Mouse (Mus musculus): Measurements from ENCODE around the gene Gm42878. TPM values are rescaled to one million over a fixed set of nuclear protein-coding genes. Genes with fewer than 3 reads are reported as not detected.

Gm42878 gene
- polyA plus RNA-seq, 1 experiment from 2014 or later = not detected

GRCm38 (mm10) chr5:121589928-121590327 lies 44.6 kb upstream of the Gm42878 start:
- no peaks in the 10 kb centered on the region for H3K4me1 ChIP-seq (ENCODE audit: control insufficient read depth, insufficient read depth, low read length)
- H3K9me3 ChIP-seq (replicated peaks; ENCODE audit: control insufficient read depth, low read length) = no peaks in the 10 kb centered on the region
- no peak overlapping the region for H3K4me2 ChIP-seq (ENCODE audit: low read depth, low read length)
- H3K9ac ChIP-seq (replicated peaks; ENCODE audit: low read length) = no peak overlapping the region
- WGBS = 84% methylated on average over 6 of the region's 6 CpGs
- DNase-seq (ENCODE audit: low spot score) (no peak), ATAC-seq (replicated peaks; ENCODE audit: insufficient number of reproducible peaks, low FRiP score, low TSS enrichment, low read depth) (no peak)
- no peak overlapping the region for H3K4me3 ChIP-seq (ENCODE audit: low read depth, low read length)
- H3K36me3 ChIP-seq (replicated peaks; ENCODE audit: control insufficient read depth, insufficient read depth, low read depth, low read length) = no peaks in the 10 kb centered on the region
- H3K27me3 ChIP-seq (ENCODE audit: control insufficient read depth, insufficient read depth, low read length) = no peaks in the 10 kb centered on the region
- H3K27ac ChIP-seq (replicated peaks; ENCODE audit: low read depth, low read length) = no peak overlapping the region

- H3K27ac ChIP-seq (replicated peaks; ENCODE audit: low read depth, low read length) = no peak overlapping the region
- H3K4me2 ChIP-seq (ENCODE audit: low read depth, low read length) = no peak overlapping the region
- H3K4me3 ChIP-seq (ENCODE audit: low read depth, low read length) = no peak overlapping the region
- no peaks in the 10 kb centered on the region for H3K27me3 ChIP-seq (ENCODE audit: control insufficient read depth, insufficient read depth, low read length)
- no peaks in the 10 kb centered on the region for H3K36me3 ChIP-seq (replicated peaks; ENCODE audit: control insufficient read depth, insufficient read depth, low read depth, low read length)
- WGBS = 71% methylated on average over 6 of the region's 6 CpGs
- no peak overlapping the region for H3K9ac ChIP-seq (replicated peaks; ENCODE audit: low read length)
- no peaks in the 10 kb centered on the region for H3K9me3 ChIP-seq (replicated peaks; ENCODE audit: control insufficient read depth, low read length)
- H3K4me1 ChIP-seq (ENCODE audit: control insufficient read depth, insufficient read depth, low read length) = no peaks in the 10 kb centered on the region; the same call in 1 of the 2 replicates
- no peak for ATAC-seq (replicated peaks; ENCODE audit: insufficient number of reproducible peaks, low FRiP score, low TSS enrichment, low read depth)
- no peak for DNase-seq (ENCODE audit: low spot score)
These were observed 41.2 kb upstream of the Gm42878 start for GRCm38 (mm10) chr5:121586400-121587039.

GRCm38 (mm10) chr5:121585699-121586098 lies 40.4 kb upstream of the Gm42878 start:
- DNase-seq (ENCODE audit: low spot score) (no peak), ATAC-seq (replicated peaks; ENCODE audit: insufficient number of reproducible peaks, low FRiP score, low TSS enrichment, low read depth) (no peak)
- no peaks in the 10 kb centered on the region for H3K9me3 ChIP-seq (replicated peaks; ENCODE audit: control insufficient read depth, low read length)
- no peak overlapping the region for H3K4me2 ChIP-seq (ENCODE audit: low read depth, low read length)
- no peak overlapping the region for H3K27ac ChIP-seq (replicated peaks; ENCODE audit: low read depth, low read length)
- H3K4me1 ChIP-seq (ENCODE audit: control insufficient read depth, insufficient read depth, low read length) = no peaks in the 10 kb centered on the region; the same call in 1 of the 2 replicates
- no peaks in the 10 kb centered on the region for H3K36me3 ChIP-seq (replicated peaks; ENCODE audit: control insufficient read depth, insufficient read depth, low read depth, low read length)
- no peak overlapping the region for H3K9ac ChIP-seq (replicated peaks; ENCODE audit: low read length)
- no peak overlapping the region for H3K4me3 ChIP-seq (ENCODE audit: low read depth, low read length)
- 79% methylated on average over 5 of the region's 5 CpGs for WGBS
- no peaks in the 10 kb centered on the region for H3K27me3 ChIP-seq (ENCODE audit: control insufficient read depth, insufficient read depth, low read length)

- DNase-seq (ENCODE audit: low spot score) (no peak), ATAC-seq (replicated peaks; ENCODE audit: insufficient number of reproducible peaks, low FRiP score, low TSS enrichment, low read depth) (no peak)
- H3K36me3 ChIP-seq (replicated peaks; ENCODE audit: control insufficient read depth, insufficient read depth, low read depth, low read length) = no peaks in the 10 kb centered on the region
- H3K4me2 ChIP-seq (ENCODE audit: low read depth, low read length) = no peak overlapping the region
- WGBS = 93% methylated on average over 10 of the region's 10 CpGs
- H3K9me3 ChIP-seq (replicated peaks; ENCODE audit: control insufficient read depth, low read length) = no peaks in the 10 kb centered on the region
- no peak overlapping the region for H3K4me3 ChIP-seq (ENCODE audit: low read depth, low read length)
- H3K9ac ChIP-seq (replicated peaks; ENCODE audit: low read length) = no peak overlapping the region
- no peaks in the 10 kb centered on the region; the same call in 1 of the 2 replicates for H3K4me1 ChIP-seq (ENCODE audit: control insufficient read depth, insufficient read depth, low read length)
- no peak overlapping the region for H3K27ac ChIP-seq (replicated peaks; ENCODE audit: low read depth, low read length)
- no peaks in the 10 kb centered on the region for H3K27me3 ChIP-seq (ENCODE audit: control insufficient read depth, insufficient read depth, low read length)
These were observed 39.7 kb upstream of the Gm42878 start for GRCm38 (mm10) chr5:121585005-121585404.

GRCm38 (mm10) chr5:121583765-121584501 lies 38.7 kb upstream of the Gm42878 start:
- no peak for ATAC-seq (replicated peaks; ENCODE audit: insufficient number of reproducible peaks, low FRiP score, low TSS enrichment, low read depth)

GRCm38 (mm10) chr5:121581945-121582344 lies 36.7 kb upstream of the Gm42878 start:
- ATAC-seq (replicated peaks; ENCODE audit: insufficient number of reproducible peaks, low FRiP score, low TSS enrichment, low read depth) = no peak
- no peak overlapping the region for H3K9ac ChIP-seq (replicated peaks; ENCODE audit: low read length)
- H3K27me3 ChIP-seq (ENCODE audit: control insufficient read depth, insufficient read depth, low read length) = no peaks in the 10 kb centered on the region
- H3K4me3 ChIP-seq (ENCODE audit: low read depth, low read length) = no peak overlapping the region
- H3K4me1 ChIP-seq (ENCODE audit: control insufficient read depth, insufficient read depth, low read length) = no peaks in the 10 kb centered on the region; the same call in 1 of the 2 replicates
- DNase-seq (ENCODE audit: low spot score) = no peak
- H3K9me3 ChIP-seq (replicated peaks; ENCODE audit: control insufficient read depth, low read length) = no peaks in the 10 kb centered on the region
- no peaks in the 10 kb centered on the region; the same call in 1 of the 2 replicates for H3K36me3 ChIP-seq (replicated peaks; ENCODE audit: control insufficient read depth, insufficient read depth, low read depth, low read length)
- no peak overlapping the region for H3K27ac ChIP-seq (replicated peaks; ENCODE audit: low read depth, low read length)
- no peak overlapping the region for H3K4me2 ChIP-seq (ENCODE audit: low read depth, low read length)
- WGBS = 94% methylated on average over 8 of the region's 8 CpGs

More at GRCm38 (mm10) chr5:121583765-121584501, 38.7 kb upstream of the Gm42878 start:
- Histone ChIP-seq H3K9ac (replicated peaks; ENCODE audit: low read length) (no peak overlapping the region), H3K4me1 (ENCODE audit: control insufficient read depth, insufficient read depth, low read length) (no peaks in the 10 kb centered on the region; the same call in 1 of the 2 replicates), H3K4me3 (ENCODE audit: low read depth, low read length) (no peak overlapping the region), H3K4me2 (ENCODE audit: low read depth, low read length) (no peak overlapping the region), H3K9me3 (replicated peaks; ENCODE audit: control insufficient read depth, low read length) (no peaks in the 10 kb centered on the region), H3K36me3 (replicated peaks; ENCODE audit: control insufficient read depth, insufficient read depth, low read depth, low read length) (no peaks in the 10 kb centered on the region; the same call in 1 of the 2 replicates), H3K27ac (replicated peaks; ENCODE audit: low read depth, low read length) (no peak overlapping the region), H3K27me3 (ENCODE audit: control insufficient read depth, insufficient read depth, low read length) (no peaks in the 10 kb centered on the region)
- DNase-seq (ENCODE audit: low spot score) = peak; percentile 26
- 53% methylated on average over 12 of the region's 12 CpGs for WGBS

- Histone ChIP-seq H3K4me1 (ENCODE audit: control insufficient read depth, insufficient read depth, low read length) (no peaks in the 10 kb centered on the region), H3K4me2 (ENCODE audit: low read depth, low read length) (no peak overlapping the region), H3K9me3 (replicated peaks; ENCODE audit: control insufficient read depth, low read length) (no peaks in the 10 kb centered on the region), H3K27ac (replicated peaks; ENCODE audit: low read depth, low read length) (no peak overlapping the region), H3K36me3 (replicated peaks; ENCODE audit: control insufficient read depth, insufficient read depth, low read depth, low read length) (peaks cover 2% of the 10 kb centered on the region; the same call in 1 of the 2 replicates), H3K4me3 (ENCODE audit: low read depth, low read length) (no peak overlapping the region), H3K9ac (replicated peaks; ENCODE audit: low read length) (no peak overlapping the region), H3K27me3 (ENCODE audit: control insufficient read depth, insufficient read depth, low read length) (no peaks in the 10 kb centered on the region)
- ATAC-seq (replicated peaks; ENCODE audit: insufficient number of reproducible peaks, low FRiP score, low TSS enrichment, low read depth) (no peak), DNase-seq (ENCODE audit: low spot score) (no peak)
- 86% methylated on average over 11 of the region's 11 CpGs for WGBS
These were observed 31.7 kb upstream of the Gm42878 start for GRCm38 (mm10) chr5:121576927-121577488.

GRCm38 (mm10) chr5:121575867-121576266 lies 30.6 kb upstream of the Gm42878 start:
- Histone ChIP-seq H3K9ac (replicated peaks; ENCODE audit: low read length) (no peak overlapping the region), H3K4me3 (ENCODE audit: low read depth, low read length) (no peak overlapping the region), H3K27ac (replicated peaks; ENCODE audit: low read depth, low read length) (no peak overlapping the region), H3K4me2 (ENCODE audit: low read depth, low read length) (no peak overlapping the region), H3K27me3 (ENCODE audit: control insufficient read depth, insufficient read depth, low read length) (no peaks in the 10 kb centered on the region), H3K36me3 (replicated peaks; ENCODE audit: control insufficient read depth, insufficient read depth, low read depth, low read length) (peaks cover 2% of the 10 kb centered on the region; the same call in 1 of the 2 replicates), H3K9me3 (replicated peaks; ENCODE audit: control insufficient read depth, low read length) (no peaks in the 10 kb centered on the region), H3K4me1 (ENCODE audit: control insufficient read depth, insufficient read depth, low read length) (no peaks in the 10 kb centered on the region)
- DNase-seq (ENCODE audit: low spot score) = no peak
- WGBS = 97% methylated on average over 11 of the region's 11 CpGs
- ATAC-seq (replicated peaks; ENCODE audit: insufficient number of reproducible peaks, low FRiP score, low TSS enrichment, low read depth) = no peak
